Mouse (Mus musculus) intestine, embryonic 16.5 days (tissue): ENCODE measurements around the gene Gpr142. TPM values are rescaled to one million over a fixed set of nuclear protein-coding genes. Genes with fewer than 3 reads are reported as not detected.

ENCODE experiments used
- ATAC-seq: fragments of 200-750 bp; cut with Nextera tagmentation; 2 replicates; pipeline ENCODE4 v1.8.0; 2017; ENCODE audit warnings: moderate TSS enrichment, moderate library complexity
- H3K27ac ChIP-seq: fragments of 300-500 bp; sonication (generic); 2 replicates; pipeline ENCODE4 v1.5.1; 2014; ENCODE audit warnings: mild to moderate bottlenecking, low read length
- H3K27me3 ChIP-seq: fragments of 300-500 bp; sonication (generic); replicated peaks from 2 replicates; pipeline ENCODE4 v1.6.1; 2014; ENCODE audit warnings: low read length, control low read depth, mixed read lengths; ENCODE audit not compliant: control insufficient read depth, insufficient read depth
- H3K36me3 ChIP-seq: fragments of 300-500 bp; sonication (generic); 2 replicates; pipeline ENCODE4 v1.6.1; 2014; ENCODE audit warnings: low read length, control low read depth; ENCODE audit not compliant: control insufficient read depth, insufficient read depth
- H3K4me1 ChIP-seq: fragments of 300-500 bp; sonication (generic); 2 replicates; pipeline ENCODE4 v1.6.1; 2014; ENCODE audit warnings: low read length, control low read depth, mixed read lengths; ENCODE audit not compliant: control insufficient read depth, insufficient read depth
- H3K4me2 ChIP-seq: fragments of 300-500 bp; sonication (generic); 2 replicates; pipeline ENCODE4 v1.6.1; 2014; ENCODE audit warnings: low read depth, low read length, control low read depth
- H3K4me3 ChIP-seq: fragments of 300-500 bp; sonication (generic); 2 replicates; pipeline ENCODE4 v1.5.1; 2014; ENCODE audit warnings: mild to moderate bottlenecking, low read length
- H3K9ac ChIP-seq: fragments of 300-500 bp; sonication (generic); 2 replicates; pipeline ENCODE4 v1.6.1; 2014; ENCODE audit warnings: low read depth, low read length
- H3K9me3 ChIP-seq: fragments of 300-500 bp; sonication (generic); 2 replicates; pipeline ENCODE4 v1.6.1; 2016; ENCODE audit warnings: low read length, control low read depth; ENCODE audit not compliant: control insufficient read depth
- WGBS: fragments of 180-500 bp; shearing (Covaris S2); extraction: QIAGEN DNeasy Blood & Tissue Kit; methylation state at CpG from one replicate; pipeline ENCODE4 v1.1.7; 2014; 5-methylcytosine and 5-hydroxymethylcytosine counted together
- polyA plus RNA-seq: library from polyadenylated mRNA; unstranded; fragments of >200 nt; fragmentation: Nextera tagmentation; extraction: Ambion mirVana; gene quantifications from 2 replicates; pipeline ENCODE4 v1.2.1, GENCODE M21; 2015

The Gpr142 gene
- polyA plus RNA-seq, 1 experiment from 2014 or later: 0.43 TPM

GRCm38 (mm10) chr11:114823199-114823725 is 24.5 kb downstream of the Gpr142 start:
- Histone ChIP-seq H3K4me2 (no peak overlapping the region), H3K36me3 (no peaks in the 10 kb centered on the region), H3K27ac (no peak overlapping the region), H3K27me3 (no peaks in the 10 kb centered on the region), H3K4me1 (peaks cover 8% of the 10 kb centered on the region; the same call in 1 of the 2 replicates), H3K9ac (no peak overlapping the region), H3K9me3 (no peaks in the 10 kb centered on the region), H3K4me3 (no peak overlapping the region)
- no peak for ATAC-seq
- 14% methylated on average over 11 of the region's 11 CpGs for WGBS

GRCm38 (mm10) chr11:114826686-114827085 is 28.0 kb downstream of the Gpr142 start:
- Histone ChIP-seq H3K9ac (no peak overlapping the region), H3K27me3 (no peaks in the 10 kb centered on the region), H3K4me1 (peaks cover 26% of the 10 kb centered on the region), H3K4me3 (no peak overlapping the region), H3K9me3 (no peaks in the 10 kb centered on the region), H3K27ac (no peak overlapping the region), H3K4me2 (no peak overlapping the region), H3K36me3 (no peaks in the 10 kb centered on the region)
- peak; percentile 53 for ATAC-seq
- WGBS: 58% methylated on average over 5 of the region's 5 CpGs

- peak overlapping the region; percentile 41 for H3K4me3 ChIP-seq
- H3K27me3 ChIP-seq: no peaks in the 10 kb centered on the region
- H3K9ac ChIP-seq: peak overlapping the region; percentile 66
- peak overlapping the region; percentile 72 for H3K4me2 ChIP-seq
- no peaks in the 10 kb centered on the region for H3K9me3 ChIP-seq
- WGBS: 8% methylated on average over 24 of the region's 24 CpGs
- H3K36me3 ChIP-seq: no peaks in the 10 kb centered on the region
- H3K4me1 ChIP-seq: peaks cover 18% of the 10 kb centered on the region
- peak overlapping the region; percentile 64 for H3K27ac ChIP-seq
- ATAC-seq: peak; percentile 87
These were observed 31.0 kb downstream of the Gpr142 start for GRCm38 (mm10) chr11:114829499-114830432.

- Histone ChIP-seq H3K27me3 (no peaks in the 10 kb centered on the region), H3K4me3 (peak overlapping the region; percentile 41), H3K36me3 (no peaks in the 10 kb centered on the region), H3K27ac (peak overlapping the region; percentile 64), H3K9me3 (no peaks in the 10 kb centered on the region), H3K9ac (peak overlapping the region; percentile 66), H3K4me2 (peak overlapping the region; percentile 72), H3K4me1 (peaks cover 18% of the 10 kb centered on the region)
- WGBS: 21% methylated on average over 8 of the region's 8 CpGs
- ATAC-seq: 0 out of 2 replicates have a peak, but pooled peaks have one; percentile 34
These were observed 31.7 kb downstream of the Gpr142 start for GRCm38 (mm10) chr11:114830433-114830773.

GRCm38 (mm10) chr11:114833166-114833565 is 34.4 kb downstream of the Gpr142 start:
- ATAC-seq: no peak
- Histone ChIP-seq H3K4me3 (no peak overlapping the region), H3K9ac (no peak overlapping the region), H3K9me3 (0 out of 2 replicates have a peak, but pooled peaks cover 2% of the 10 kb centered on the region), H3K4me2 (no peak overlapping the region), H3K27ac (no peak overlapping the region), H3K4me1 (peaks cover 18% of the 10 kb centered on the region), H3K27me3 (no peaks in the 10 kb centered on the region), H3K36me3 (no peaks in the 10 kb centered on the region)
- WGBS: 44% methylated on average over 5 of the region's 5 CpGs

GRCm38 (mm10) chr11:114843818-114844463 is 45.2 kb downstream of the Gpr142 start:
- ATAC-seq: peak; percentile 77
- H3K4me2 ChIP-seq: no peak overlapping the region
- H3K4me3 ChIP-seq: no peak overlapping the region

GRCm38 (mm10) chr11:114844464-114845220 is 45.9 kb downstream of the Gpr142 start:
- no peak overlapping the region for H3K4me3 ChIP-seq
- H3K36me3 ChIP-seq: no peaks in the 10 kb centered on the region
- no peak overlapping the region for H3K4me2 ChIP-seq
- H3K4me1 ChIP-seq: no peaks in the 10 kb centered on the region; the same call in 1 of the 2 replicates
- H3K27ac ChIP-seq: no peak overlapping the region
- no peak for ATAC-seq
- H3K9me3 ChIP-seq: no peaks in the 10 kb centered on the region
- no peak overlapping the region for H3K9ac ChIP-seq
- no peaks in the 10 kb centered on the region for H3K27me3 ChIP-seq
- WGBS: 65% methylated on average over 7 of the region's 7 CpGs

More at GRCm38 (mm10) chr11:114843818-114844463, 45.2 kb downstream of the Gpr142 start:
- no peaks in the 10 kb centered on the region for H3K36me3 ChIP-seq
- no peak overlapping the region for H3K9ac ChIP-seq
- H3K4me1 ChIP-seq: no peaks in the 10 kb centered on the region; the same call in 1 of the 2 replicates
- no peaks in the 10 kb centered on the region for H3K9me3 ChIP-seq
- no peaks in the 10 kb centered on the region for H3K27me3 ChIP-seq
- H3K27ac ChIP-seq: no peak overlapping the region
- WGBS: 17% methylated on average over 8 of the region's 8 CpGs

GRCm38 (mm10) chr11:114846336-114846735 is 47.6 kb downstream of the Gpr142 start:
- Histone ChIP-seq H3K36me3 (no peaks in the 10 kb centered on the region), H3K27ac (no peak overlapping the region), H3K4me2 (no peak overlapping the region), H3K27me3 (no peaks in the 10 kb centered on the region), H3K4me1 (peaks cover 8% of the 10 kb centered on the region), H3K9ac (no peak overlapping the region), H3K4me3 (no peak overlapping the region), H3K9me3 (no peaks in the 10 kb centered on the region)
- WGBS: 67% methylated on average over 4 of the region's 4 CpGs
- ATAC-seq: no peak

GRCm38 (mm10) chr11:114847008-114847407 is 48.3 kb downstream of the Gpr142 start:
- ATAC-seq: no peak
- no peak overlapping the region for H3K4me2 ChIP-seq
- H3K27ac ChIP-seq: no peak overlapping the region
- no peaks in the 10 kb centered on the region for H3K36me3 ChIP-seq
- WGBS: 88% methylated on average over 5 of the region's 5 CpGs
- peaks cover 8% of the 10 kb centered on the region for H3K4me1 ChIP-seq
- no peaks in the 10 kb centered on the region for H3K9me3 ChIP-seq
- H3K27me3 ChIP-seq: no peaks in the 10 kb centered on the region
- H3K4me3 ChIP-seq: no peak overlapping the region
- no peak overlapping the region for H3K9ac ChIP-seq
